Mouse (Mus musculus) right cerebral cortex, postnatal 36 days (tissue): ENCODE measurements at regions not wholly inside any gene's neighbourhood (a gene's known extent, or its start where the extent isn't known, plus 50 kb on each side); places are given as distances from the start of the nearest gene placed in this dataset.

Experiments
- DNase-seq, 2 experiments: peaks; one replicate each; pipeline ENCODE4 v3.0.0; 2022; ENCODE audit warnings: low spot score in 2 of 2, mixed read lengths in 1 of 2

DNA sequence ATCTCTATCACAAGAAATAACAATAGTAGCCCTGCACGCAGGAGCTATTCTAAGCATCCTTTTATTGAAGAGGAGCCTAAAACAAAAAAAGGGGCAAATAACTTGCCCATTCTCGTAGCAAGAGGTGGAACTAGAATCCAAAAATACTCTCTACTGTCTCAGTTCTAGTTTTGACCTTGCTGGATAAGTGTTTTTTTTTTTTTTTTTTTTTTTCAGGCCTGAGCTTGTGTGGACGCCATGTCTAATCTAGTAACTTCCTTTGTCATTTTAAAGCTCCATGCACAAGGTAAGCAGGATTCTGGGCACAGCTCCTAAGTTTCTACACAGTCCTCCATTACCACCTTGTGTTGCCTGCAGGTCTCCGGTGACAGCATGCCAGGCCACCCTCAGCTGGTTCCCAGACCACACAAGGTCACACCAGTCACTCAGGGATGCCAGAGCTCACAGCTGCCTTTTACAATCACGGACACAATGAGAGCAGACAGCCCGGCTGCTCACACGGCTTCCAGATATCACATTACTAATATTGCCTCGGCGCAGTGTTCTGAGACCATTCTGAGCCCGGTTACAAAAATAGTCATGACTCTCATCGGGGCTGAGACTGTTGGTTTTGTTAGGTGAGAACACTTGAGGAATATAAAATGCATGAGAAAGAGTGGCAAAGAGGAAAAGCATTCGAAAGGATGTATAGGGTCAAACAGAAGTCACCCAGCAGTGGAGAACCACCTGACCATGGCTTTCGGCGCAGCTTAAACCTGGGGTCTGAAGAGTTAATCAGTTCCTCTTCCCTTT lies 124.7 kb upstream of the Tank start:
- no peak for DNase-seq

DNA sequence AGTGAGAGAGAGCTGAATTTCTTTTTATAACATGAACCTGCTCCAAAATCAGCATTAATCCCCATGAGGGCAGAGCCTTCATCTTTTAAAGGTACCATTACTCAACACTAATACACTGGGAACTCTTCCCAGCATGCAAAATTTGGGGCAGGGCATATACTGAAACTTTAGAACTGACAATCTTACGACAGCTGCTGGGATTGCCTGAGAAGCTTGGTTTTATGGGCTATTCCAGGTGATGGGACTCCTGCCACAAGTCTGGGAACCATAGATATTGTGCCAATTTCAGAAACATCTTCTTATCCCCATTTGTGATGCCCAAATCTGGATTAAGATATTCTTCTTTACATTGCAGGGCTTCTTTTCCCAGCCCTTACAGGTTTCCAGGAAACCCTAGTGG lies 125.8 kb upstream of the Tank start:
- no peak for DNase-seq

DNA sequence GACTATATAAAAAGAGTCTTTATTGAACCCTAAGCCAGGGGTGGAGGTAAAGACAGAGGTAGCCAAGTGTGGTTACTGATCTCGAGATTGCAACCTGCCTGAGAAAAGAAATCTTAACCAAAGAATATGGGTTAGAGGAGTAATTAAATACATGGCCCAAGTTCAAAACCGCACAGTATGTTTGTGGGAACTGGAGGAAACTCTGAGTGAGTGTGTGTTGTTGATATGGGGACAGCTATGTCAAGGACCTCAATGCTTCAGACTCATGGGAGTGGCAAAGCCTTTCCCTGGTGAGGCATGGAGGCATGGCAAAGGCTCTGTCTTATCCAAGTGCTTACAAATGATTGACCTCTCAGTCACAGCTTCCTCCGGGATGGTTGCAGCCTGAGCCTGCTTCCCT lies 127.7 kb upstream of the Tank start:
- no peak for DNase-seq

- no peak for DNase-seq
Observed at GRCm38 (mm10) chr2:61436591-61436990, 141.8 kb upstream of the Tank start.

GRCm38 (mm10) chr2:61407881-61408280 lies 170.5 kb upstream of the Tank start:
- DNase-seq: no peak

DNA sequence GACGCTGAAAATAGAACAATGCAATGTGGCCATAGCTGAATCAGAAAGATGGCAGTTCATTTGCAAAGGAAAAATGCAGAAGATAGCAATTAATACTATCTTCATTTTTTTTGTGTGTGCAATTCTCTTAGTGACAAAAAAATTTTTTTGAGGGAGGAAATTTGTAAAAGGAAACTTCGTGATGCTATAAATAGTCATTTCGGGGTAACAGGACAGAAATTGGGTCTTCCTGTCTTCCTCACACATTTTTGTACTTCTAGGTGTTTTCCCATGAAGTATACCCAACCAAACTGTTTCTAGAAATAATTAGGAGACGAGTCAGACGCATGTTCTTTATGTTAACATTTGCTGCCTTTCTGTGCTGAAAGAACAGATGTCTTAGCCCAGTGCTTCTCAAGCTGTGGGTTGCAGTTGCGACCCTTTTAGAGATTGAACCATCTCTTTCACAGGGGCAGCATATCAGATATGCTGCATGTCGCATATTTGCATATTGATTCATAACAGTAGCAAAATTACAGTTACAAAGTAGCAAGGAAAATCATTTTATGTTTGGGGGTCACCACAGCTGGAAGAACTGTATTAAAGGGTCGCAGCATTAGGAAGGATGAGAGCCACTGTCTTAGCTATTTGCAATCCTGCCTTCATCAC lies 172.2 kb upstream of the Tank start:
- no peak for DNase-seq

DNA sequence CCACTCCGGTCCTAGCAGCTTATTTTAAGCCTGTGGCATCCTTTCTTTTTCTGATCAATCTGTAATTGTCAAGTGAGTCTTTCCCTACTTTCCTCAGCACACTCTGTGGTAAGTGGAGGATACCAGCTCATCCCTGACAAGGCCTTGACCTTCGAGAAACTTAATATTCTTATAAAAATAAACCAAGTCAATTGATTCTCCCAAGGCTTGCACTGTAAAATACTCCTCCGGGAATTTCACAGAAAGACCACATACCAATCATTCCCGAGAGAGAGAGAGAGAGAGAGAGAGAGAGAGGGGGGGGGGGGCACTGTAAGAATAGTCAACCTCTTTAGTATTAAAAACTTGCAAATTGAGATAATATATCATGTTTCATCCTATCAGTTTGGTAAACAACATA lies 173.1 kb upstream of the Tank start:
- DNase-seq: no peak

GRCm38 (mm10) chr2:61402588-61403487 lies 175.5 kb upstream of the Tank start:
- no peak for DNase-seq

GRCm38 (mm10) chr2:61401636-61402587 lies 176.5 kb upstream of the Tank start:
- DNase-seq: peak in 1 of 2 experiments; percentile 12

DNA sequence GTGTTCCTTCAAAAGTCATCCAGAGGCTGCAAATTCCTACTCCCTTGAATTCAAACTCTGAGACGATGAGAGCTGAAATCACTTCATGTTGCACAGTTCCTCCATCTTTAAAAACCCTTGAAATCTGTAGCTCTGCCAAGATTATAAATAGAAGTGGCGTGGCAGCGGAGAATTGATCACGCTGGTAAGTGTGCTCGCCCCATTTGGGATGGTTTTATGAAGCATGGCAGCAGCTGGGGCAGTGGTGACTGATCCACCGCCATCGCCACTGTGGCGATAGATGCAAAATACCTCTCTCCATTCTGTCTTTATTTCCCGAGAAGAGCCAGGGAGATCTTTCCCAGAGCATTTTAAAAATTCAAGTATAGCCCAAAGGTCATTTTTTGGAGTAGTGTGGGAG lies 179.8 kb upstream of the Tank start:
- DNase-seq: no peak

DNA sequence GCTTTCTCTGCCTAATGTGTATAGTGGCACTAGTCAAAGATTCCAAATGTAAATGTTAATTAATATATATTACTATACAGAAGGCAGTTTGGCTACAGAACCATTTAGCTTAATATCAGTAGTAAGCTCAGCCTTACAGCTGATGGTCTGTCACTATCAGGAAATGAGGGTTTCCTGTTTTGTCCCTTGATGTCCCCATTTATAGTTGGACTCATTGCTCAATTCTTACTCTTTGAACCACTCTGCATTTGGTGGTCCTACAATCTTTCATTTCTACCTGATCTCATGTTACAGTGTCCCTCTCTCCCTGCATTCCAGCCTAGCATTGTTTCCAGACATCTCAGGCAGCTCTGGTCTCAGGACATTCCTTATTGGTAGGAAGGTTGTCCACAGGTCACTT lies 188.8 kb upstream of the Tank start:
- DNase-seq: no peak

DNA sequence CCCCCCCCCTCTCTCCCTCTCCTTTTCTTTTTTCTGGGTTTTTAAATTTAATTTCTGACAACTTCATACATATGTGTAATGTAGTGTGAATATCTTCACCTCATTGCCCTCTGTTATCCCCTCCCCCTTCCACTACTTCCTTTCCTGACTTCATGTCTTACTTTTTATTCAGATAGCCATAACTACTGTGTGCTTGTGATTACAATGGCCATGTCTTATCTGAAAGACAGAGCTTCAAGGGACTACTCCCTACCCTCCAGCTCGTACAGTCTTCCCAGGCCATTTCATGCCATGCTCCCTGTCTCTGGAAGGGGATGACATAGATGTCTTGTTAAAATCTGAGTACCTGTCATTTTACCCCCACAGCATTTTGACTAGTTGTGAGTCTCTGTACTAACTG lies 189.2 kb upstream of the Tank start:
- DNase-seq: no peak

GRCm38 (mm10) chr2:61387561-61387960 lies 190.8 kb upstream of the Tank start:
- no peak for DNase-seq

DNA sequence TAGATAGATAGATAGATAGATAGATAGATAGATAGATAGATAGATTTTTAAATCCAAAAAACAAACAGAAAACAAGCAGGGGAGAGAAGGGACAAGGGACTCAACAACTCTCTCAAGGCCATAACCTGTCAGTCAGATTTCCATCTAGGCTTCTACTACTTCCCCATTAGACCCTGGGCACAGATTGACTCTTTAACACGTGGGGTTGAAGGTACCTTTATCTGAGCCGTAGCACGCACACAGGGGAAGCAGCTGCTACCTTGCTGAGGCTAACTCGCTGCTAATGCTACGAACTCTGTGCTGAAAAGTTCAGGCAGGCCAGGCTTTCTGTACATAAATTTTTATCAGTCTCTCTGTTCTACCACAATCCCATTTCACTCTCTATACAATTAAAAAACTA lies 191.4 kb upstream of the Tank start:
- DNase-seq: no peak

DNA sequence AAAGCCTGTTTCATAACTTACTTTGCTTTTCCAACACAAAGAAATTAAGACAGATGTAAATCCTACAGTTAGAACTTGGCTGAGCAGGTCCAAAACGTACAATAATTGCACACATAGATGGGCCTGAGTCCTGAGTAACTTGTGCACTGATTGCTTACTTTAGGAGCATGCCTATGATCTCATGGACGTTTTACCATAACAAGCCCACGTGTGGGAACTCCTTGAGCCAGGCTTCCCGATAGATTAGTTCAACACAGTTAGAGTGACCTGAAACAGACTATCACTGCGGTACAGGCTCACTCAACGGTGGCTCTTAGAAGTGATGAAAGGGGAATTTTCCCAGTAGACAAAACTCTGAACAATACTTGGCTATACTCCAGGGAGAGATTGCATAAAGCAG lies 193.9 kb upstream of the Tank start:
- DNase-seq: no peak

DNA sequence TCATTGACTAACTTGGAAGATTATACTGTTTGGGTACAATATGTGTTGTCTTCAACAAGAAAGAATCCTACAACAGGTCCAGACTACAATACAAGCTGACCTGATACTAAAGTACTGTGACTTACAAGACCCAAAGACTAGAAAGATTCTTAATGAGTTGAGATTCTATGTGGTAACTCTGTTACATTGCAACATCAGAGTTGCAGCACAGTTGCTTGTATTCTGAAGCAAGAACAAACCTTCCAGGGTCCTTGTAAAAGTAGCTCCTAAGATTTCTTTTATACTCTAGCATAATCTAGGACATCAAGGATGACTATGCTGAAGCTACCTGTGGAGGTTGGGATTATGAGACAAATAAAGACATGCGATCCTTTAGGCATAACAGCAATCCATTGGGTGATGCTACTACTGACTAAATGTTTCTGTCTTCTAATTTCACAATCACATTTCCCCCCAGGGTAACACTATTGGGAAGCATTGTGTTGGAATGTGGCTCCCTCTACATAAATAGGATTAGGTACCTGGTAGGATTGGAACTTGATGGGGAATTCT lies 194.6 kb upstream of the Tank start:
- no peak for DNase-seq

- DNase-seq: no peak
Observed at GRCm38 (mm10) chr2:61379076-61379475, 199.3 kb upstream of the Tank start.

GRCm38 (mm10) chr2:61378297-61378696 lies 200.1 kb upstream of the Tank start:
- no peak for DNase-seq

- DNase-seq: no peak
Observed at GRCm38 (mm10) chr2:61377756-61378155, 200.6 kb upstream of the Tank start.

- no peak for DNase-seq
Observed at GRCm38 (mm10) chr2:61362606-61363005, 215.8 kb upstream of the Tank start.

DNA sequence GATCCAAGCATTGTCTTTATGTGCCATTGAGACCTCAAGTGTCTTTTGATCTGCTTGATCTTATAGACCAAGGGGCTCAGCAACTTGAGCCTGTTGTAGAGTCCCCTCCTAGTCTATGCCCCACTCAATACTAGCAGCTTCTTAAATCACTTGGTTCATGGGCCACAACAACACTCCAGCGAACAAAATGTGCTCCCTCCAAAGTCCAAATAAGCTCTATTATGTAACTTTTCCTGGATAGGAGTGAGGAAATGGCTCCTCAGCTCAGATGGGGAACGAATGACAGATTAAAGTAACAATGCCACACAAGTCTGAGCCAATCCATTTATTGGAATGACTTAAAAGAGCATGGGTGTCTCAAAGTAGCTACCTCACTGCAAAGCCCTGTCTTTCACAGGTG lies 217.0 kb upstream of the Tank start:
- no peak for DNase-seq
